Mouse (Mus musculus): ENCODE measurements at regions not wholly inside any gene's neighbourhood (a gene's known extent, or its start where the extent isn't known, plus 50 kb on each side); places are given as distances from the start of the nearest gene placed in this dataset.

DNA sequence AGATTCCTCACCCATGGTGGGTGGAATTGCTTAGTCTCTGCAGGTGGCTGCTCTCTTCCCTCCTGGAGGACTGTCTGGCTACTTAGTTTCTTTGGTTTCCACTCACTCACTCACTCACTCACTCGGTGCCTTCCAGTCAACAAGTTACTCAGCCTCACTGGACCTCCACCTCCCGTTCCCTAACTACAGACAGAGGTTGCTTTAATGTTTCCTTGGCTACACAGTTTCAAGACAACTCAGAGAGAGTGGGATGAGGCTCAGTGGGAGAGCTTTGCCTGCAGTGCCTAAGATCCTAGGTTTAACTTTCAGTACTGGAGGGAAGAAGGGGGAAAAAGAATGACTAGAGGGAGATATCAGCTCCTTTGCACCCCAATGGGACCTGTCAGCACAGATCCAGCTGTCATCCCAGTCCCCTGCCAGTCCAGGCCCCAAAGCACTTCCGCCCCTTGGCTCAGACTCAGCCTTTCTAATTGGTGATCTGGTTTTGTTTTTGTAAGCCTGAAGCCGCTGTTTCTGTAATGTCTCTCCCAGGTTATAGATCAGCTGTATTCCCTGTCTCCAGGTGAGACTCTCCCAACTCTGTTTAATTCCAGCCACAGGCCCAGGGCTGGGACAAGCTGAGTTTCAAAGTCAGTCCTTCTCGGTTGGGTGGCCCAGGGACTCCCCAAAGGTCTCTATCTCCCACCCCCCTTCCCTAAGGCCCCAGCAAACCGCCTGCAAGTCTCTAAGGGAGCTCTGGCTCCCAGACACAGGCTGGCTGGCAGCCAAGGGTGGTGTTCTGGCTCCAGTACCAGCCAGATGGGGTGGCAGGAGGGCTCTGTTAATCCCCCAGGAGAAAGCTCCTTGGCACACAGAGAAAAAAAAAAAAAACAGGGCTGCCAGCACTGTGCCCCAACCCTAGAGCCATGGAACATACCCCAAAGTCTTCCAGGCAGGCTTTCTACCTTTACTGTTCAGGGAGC lies 60.5 kb upstream of the Cdon start:
- no peak for DNase-seq (ENCODE audit: low spot score in 2 of 2)

DNA sequence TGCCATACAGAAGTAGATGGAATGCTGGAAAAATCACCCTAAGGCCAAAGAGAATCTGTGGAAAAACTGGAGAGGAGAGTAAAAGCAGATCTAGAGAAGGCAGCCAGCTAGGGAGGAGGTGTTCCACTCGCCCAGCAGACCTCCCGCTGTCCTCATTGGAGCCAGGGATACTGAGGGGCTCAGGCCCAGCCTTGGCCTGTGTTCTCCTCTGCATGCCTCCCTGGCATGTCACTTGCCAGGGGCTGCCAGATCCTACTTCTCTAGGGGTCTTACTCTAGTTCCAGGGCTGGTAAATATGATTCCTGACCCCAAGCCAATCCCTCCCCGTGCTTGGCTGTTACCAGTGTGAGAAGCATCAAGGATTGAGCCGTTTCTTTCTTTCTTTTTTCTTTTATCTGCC lies 59.5 kb upstream of the Cdon start:
- DNase-seq (ENCODE audit: low spot score in 2 of 2) = no peak

DNA sequence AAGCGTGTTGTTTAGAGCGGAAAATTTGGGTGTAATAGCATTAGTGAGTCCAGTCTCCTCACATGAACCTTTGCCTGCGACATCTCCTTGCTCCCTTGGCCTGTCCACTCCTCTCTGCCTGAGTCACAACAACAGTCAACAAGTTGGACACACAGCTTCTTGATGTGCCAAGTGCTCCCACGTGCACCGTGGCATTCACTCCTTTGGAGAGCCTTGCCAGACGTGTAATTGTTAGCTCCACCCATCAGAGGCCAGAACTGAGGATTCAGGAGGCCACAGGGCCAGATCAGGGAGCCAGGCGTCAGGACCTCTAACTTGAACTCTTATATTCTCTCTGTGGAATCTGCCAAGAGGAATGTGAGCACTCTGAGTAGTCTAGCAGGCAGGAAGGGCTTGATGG lies 58.7 kb upstream of the Cdon start:
- no peak for DNase-seq (ENCODE audit: low spot score in 2 of 2)

DNA sequence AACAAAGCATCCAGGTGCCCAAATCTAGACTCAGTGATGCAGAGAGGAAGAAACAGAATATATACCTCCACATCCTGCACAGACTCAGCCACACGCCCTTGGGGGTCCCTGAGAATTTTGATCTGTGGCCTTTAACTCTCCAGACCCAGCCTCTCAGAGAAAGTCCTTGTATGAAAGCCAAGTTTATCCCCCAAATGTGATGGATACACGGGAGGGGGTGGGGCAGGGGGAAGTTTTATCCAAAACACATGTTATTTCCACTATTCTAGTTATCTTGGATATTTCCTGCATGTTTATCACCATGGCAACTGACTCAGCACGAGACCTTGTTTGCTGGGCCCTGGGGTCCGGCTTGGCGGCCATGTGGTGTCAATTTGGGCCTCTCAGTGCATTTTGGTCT lies 57.8 kb upstream of the Cdon start:
- DNase-seq (ENCODE audit: low spot score in 2 of 2) = no peak

DNA sequence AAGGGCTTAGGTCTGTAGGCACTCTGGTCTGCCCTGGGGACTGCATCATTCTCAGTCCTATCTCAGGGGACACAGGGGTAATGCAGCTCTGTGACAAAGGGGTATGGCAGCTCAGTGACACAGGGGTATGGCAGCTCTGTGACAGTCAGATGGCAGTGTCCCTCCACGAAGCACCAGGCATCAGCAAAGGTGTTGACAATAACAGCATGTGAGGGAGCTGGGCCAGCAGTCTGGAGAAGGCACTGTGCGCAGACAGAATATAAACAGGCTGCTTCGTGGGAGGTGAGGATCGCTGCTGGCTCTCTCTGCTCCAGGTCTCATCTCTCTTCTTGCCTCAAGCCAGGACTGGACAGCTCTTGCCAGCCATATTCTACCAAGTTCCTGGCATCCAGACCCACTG lies 57.0 kb upstream of the Cdon start:
- no peak for DNase-seq (ENCODE audit: low spot score in 2 of 2)

DNA sequence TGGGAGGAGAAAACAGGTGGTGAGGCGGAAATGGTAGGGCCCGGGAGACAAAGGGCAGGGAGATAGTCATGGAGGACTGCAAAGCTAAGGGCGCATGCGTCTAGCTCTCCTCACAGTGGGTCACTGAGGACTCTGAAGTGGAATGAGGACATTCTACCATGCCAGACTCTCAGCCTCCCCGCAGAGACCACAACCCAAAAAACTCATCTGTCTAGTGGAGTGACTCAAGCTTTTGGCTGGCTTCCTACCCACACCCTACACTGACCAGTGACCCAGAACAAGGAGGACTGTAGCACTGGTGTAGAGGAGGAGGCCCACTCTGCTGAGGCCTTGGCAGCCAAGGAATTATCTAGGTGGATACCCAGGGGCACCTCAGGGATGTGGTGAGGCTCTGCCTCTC lies 55.0 kb upstream of the Cdon start:
- DNase-seq (ENCODE audit: low spot score in 2 of 2) = no peak

DNA sequence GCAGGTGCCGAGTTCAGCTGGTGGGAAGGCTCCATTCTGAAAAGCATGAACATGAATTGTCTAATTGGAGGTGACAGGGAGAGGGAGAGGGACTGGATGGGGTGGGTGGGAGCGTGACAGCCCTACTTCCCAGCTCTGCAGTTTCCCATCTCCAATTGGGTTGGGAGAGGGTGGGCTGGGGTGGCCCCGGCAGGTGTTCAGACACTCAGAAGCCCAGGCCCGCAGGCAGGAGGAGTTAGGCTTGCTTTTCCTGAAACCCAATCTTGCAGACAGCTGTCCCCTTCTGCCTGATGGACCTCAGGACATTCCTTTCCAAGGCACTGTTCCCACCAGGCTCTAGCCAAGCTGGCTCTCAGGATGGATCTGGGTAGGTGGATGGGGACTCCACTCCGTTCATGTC lies 51.9 kb upstream of the Cdon start:
- peak in 1 of 2 experiments; percentile 57 for DNase-seq (ENCODE audit: low spot score in 2 of 2)

DNA sequence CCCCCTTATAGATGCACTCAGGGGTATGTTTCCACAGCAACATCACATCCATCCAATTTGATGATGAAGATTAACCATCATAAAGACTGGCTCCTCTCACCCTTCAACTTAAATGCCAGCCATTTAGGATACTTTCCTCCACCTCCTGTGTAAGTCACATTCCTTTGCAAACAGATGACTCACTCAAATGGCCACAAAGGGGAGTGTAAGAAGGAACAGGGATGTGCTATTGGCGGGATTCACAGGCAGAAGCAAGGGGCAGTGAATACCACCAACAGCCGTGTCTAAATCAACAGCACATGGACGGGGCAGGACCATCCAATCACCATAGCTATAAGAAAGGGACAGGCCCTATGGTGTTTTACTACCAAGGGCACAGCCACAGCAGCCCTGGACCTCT lies 50.9 kb upstream of the Cdon start:
- DNase-seq (ENCODE audit: low spot score in 2 of 2) = no peak

DNA sequence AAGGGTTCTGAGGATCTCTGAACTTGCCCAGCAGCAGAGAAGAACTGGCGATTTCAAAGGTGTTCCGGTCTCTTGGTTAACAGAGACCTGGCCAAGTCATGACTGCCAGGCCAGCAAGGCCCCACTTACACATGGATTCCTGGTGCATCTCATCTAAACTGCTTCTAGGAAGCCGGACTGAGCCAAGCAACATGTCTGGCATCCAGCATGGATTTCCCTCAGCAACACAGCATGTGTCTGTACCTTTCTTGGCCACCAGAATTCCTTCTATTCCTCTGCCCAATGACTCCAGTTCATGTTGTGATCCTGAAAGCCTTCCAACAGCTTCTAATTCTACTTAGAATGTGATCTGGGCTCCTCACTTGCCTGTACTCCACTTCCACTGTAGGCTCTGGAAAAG lies 50.0 kb upstream of the Cdon start:
- DNase-seq (ENCODE audit: low spot score in 2 of 2) = no peak

Data from spleen, postnatal 4 days (tissue).